Mouse (Mus musculus) forelimb bud, embryonic 11.5 days (tissue): ENCODE data around the gene Olfr522.
"Not testable (repeated sequence)": the region's sequence is repeated elsewhere in the genome, so short reads cannot be mapped to it uniquely, and the experiment has no call there.

ENCODE experiments used
- DNase-seq: peaks from one replicate; pipeline ENCODE4 v3.0.0-alpha.2; 2012; ENCODE audit warnings: low read depth, low spot score

Olfr522 gene

DNA sequence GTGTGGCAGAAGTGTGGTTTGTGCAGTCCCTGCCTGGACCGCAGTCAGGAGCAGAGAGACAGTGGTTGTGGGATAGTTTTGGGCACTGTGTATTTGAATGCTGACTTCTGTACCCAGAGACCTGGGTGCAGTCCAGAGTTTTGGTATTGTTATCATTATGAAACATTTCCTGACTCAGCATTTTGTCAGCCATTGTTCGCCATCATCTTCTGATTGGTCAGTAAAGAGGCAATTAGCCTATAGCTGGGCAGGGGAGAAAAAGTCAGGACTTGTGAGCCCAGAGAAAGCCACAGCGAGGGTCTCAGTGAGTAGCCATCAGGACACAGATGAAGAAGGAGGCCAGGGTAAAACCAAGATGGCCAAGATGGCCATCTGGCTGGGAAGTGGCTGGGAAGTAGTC, 4.2 kb downstream of the Olfr522 start:
- no peak for DNase-seq

DNA sequence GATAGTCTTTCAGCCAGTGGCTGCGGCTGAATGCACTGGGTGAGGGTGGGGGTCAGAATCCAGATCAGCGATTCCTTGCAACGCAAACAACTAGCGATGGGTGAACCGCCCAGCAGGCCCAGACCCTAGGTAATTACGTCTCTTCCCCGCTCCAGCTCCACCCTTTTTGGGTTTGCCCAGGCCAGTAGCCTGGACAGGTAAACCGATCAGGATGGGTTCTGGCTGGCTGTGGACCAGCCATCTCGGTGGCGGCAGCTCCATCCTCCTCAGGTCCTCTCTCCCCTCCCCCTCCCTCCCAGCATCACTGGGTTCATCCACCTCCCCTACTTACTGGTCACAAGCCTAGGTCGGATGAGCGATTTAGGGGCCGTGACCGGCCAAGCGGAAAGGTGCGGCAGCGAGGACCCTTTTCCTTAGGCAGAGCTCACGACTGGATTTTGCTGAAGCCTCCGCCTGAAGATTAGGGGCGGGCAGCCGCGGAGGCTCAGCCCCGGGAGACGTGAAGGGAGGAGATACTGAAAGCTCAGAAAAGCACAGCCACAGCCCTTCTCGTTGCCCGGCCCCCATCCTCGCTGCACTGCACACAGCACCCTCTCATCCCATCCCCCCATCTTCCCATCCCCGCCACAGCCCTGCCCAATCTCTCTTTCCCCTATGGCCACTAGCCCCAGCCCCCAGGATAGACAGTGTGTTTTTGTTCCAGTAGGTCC, 10.2 kb downstream of the Olfr522 start, which contains the start of gene Sprn:
TSS of gene Sprn (minus strand) at position 660 of the 710 bp plus-strand sequence.
- DNase-seq = no peak

DNA sequence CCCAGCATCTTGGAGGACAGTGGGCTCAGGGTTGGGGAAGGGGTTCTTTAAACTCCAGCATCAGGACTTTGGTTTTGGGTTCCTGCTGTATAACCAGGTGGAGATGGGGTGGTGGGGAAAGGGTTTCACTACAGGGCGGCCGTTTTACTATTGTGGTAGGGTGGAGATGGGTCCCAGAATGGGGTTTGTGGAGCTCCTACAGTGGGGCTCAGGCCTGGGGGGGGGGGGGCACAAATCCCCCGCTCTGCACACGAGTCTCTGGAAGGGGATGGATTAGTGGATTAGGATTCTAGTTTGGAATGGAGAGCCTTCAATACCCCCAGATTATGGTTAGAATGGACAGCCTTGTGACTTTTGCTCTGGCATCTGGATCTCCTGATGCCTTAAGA, 10.7 kb downstream of the Olfr522 start:
- no peak for DNase-seq

DNA sequence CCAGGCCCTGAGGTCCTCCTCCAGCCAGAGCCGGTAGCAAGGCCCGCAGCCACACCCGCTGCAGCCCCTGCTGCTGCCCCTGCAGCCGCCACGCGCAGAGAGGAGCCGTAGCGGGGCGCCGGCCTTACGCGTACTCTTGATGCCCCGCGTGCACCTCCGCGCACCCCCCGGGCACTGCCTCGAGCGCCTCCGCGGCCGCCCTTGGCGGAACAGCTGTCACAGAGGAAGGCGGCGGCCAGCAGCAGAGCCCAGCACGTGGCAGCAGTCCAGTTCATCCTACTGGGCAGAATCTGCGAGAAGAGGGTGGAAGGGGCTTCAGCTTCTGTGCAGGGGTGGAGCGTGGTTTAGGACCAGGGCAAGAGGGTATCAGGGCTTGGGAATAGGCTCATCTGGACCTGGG, 11.2 kb downstream of the Olfr522 start:
- peak; percentile 2 for DNase-seq

DNA sequence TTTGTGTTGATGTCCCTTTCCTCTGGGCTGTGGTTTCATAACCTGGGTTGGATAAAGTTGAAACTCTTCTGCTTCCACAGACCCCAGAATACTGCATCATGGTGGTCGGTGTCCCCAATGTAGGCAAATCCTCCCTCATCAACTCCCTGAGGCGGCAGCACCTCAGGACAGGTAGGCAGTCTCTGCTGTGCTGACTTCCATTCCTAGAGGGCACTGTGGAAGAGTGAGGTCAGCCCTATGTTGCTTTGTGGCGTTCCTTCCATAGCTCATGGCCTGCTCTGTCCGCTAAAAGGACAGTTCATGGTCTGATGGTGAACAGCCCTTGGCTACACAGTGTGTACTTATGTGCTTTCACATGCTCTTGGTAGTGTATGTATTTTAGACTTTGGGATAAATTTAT, 20.0 kb downstream of the Olfr522 start:
- DNase-seq = no peak

DNA sequence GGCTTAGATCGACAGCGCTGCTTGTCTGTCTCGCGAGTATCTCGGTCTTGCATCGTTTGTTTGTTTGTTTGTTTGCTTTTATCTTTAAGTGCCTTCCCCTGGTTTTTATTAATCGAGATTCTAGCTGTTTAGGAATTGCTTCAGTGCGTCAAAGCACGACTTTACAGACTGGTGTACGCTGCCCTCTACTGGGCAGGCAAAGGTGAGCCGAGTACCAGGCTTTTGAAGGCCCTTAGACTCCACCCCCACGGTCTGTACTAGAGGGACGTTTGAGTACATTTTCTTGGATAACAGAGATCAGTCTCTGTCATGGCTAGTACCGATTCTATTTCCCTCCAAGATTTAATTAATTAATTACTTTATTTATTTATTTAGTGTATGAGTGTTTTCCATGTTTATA, 23.2 kb downstream of the Olfr522 start:
- DNase-seq = peak; percentile 65

DNA sequence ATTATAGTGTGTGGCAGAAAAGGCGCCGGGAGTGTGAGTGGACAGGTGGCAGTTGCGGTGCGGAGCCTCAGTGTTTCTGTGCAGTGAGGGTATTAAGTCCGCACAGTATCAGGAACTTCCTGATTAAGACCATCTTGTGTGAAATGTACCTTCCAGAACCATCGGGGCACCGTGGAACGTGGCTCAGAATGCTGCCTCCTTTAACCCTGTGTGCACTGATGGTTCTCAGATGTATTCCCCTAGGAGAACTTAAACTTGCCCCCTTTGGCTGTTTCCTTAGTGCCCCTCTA, 26.6 kb downstream of the Olfr522 start:
- DNase-seq = no peak

DNA sequence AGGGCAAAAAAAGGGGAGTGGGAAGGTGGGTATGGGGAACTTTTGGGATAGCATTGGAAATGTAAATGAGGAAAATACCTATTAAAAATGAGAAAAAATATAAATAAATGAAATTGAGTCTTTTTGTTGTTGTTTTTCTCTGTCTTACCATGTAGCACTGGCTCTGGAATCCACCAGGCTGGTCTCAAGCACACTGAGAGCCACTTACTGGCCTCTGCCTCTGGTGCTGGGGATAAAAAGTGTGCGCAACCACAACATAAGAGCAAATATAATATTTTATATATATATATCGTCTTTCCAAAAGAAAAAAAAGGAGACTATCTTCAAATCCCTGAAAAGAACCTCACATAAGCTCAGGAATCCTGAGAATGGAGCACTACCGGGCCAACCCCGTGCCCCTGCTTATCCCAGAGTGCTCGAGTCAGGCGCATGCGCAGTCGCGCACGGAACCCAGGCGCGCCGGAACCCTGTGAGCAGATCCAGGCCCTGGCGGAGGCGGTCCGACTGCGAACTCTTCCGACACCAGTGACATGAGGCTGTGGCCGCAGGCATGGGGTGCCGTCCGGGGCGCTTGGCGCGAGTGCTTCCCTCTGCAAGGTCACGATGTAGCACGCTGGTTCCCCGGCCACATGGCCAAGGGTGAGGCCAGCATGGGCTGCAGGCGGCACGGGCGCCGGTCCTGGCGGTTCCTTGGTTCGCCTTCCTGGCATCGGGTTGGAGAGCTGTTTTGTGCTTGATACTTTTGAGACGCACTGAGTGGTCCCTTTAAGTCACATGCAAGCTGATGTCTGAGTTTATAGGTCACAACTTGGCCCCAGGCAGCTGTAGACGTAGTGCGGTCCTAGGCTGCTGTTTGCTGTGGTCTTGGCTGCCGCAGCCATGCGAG, 27.2 kb downstream of the Olfr522 start, which contains the start of gene Mtg1:
TSS of gene Mtg1 (plus strand) at position 430 of the 886 bp plus-strand sequence.
- DNase-seq = peak; percentile 95

DNA sequence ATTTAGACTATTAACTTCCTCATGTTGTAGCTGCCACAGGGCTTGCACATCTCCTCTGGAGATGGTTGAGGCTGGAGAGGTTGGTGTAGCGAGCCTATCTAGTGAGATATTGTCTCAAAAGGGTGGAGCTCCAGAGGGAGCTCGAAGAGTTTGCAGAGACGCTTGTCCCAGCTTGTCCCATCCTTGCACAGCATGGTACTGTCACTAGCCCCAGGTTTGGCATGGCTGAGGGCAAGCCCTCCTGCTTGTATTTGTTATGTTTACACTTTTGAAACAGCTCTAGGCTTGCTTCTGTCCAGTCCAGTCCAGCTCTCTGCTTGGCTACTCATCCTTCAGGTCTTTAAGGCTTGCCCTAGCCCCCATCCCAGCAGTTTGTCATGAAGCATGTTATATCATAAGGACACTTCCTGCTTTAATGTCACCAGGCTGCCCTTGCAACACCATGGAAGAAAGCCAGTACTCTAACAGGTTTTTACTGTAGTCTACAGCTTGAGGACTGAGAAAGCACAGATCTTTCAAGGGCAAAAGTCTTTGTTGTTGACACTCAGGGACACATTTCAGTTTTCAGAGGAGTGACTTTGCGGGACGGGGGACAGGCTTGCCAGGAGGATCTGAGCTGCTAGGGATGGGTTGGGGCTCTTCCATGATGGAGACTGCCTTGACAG, 29.3 kb downstream of the Olfr522 start:
- no peak for DNase-seq

DNA sequence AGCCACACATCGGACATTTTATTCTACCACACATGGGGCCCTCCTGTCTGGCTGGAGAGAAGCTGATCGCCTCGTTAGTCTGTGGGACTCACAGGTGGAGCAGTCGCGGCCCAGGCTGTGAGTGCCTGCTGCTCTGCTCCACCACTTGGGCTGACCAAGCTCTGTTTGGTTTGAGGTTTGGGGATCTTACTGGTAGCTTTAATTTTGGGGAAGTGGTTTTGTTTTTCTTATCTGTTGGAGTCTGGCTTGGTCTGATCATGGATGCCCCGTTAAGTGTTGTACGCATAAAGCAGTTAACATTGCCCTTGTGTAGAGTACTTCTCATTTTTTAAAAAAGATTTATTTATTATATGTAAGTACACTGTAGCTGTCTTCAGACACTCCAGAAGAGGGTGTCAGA, 30.5 kb downstream of the Olfr522 start:
- DNase-seq = not testable (repeated sequence)

DNA sequence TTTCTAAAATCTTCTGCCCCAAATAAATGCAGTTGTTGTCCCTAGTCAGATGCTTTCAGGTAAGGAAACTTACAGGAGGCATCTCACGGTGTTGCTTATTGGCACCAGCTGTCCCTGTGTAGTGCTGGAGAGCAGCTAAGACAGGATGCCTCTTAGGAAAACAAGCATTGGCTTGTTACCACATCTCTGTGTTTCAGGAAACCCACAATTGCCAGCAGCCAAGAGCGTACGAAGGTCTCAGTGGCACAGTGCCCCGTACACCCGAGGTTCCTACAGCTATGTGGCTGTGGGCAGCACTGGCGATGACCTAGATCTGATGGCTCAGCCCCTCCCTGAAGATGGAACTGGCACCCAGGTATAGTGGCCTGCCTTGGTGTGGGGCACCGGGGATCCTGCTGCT, 32.4 kb downstream of the Olfr522 start:
- DNase-seq = not testable (repeated sequence)

DNA sequence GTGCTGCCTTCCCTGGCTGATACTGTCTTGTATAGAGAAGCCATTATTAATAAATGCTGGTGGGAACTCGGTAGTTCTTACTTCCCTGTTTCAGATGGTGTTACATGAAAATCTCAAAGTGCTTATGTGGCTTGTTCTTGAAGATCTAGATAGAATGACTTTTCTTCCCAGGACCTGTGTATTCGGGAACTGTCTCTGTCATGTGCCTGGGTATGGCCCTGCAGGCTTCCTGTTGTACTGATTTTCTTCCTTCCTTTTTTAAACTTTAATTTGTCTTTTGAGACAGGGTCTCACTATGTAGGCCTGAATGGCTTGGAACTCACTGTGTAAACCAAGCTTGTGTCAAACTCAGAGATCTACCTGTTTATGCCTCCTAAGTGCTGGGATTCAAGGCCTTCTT, 36.7 kb downstream of the Olfr522 start:
- no peak for DNase-seq

DNA sequence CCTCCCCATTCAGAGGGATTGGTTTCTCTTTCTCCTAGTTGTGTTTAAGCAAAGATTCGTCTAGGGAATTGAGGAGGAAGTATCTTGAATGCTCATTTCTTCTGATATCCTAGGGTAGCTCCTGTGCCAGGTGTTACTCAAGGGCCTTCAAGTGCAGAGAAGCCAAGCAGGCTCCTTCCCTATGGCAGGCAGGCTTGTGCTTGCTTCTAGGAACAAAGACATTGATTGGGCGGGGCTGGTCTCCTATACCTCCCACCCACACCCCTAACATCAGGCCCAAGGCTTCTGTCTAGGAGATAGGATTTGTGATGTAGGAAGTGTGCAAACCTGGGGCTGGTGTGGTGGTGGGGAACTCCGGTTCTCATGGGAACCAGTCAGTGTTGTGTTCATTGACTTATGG, 37.6 kb downstream of the Olfr522 start:
- no peak for DNase-seq

DNA sequence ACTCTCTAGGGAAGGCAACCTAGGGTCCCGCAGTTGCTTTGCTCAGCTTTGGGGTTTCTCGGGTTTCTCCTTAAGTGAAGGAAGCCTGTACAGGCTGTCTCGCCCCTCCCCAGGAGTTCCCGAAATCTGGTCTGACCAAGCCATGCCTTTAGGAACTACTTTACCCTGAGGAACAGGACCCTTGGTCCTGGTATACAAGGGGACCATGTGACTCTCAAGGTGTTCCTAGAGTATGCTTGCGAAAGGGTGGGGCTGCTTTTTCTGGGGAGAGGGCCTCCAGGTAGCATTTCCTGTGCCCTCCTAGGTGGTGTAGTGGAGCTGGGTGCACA, 38.6 kb downstream of the Olfr522 start:
- no peak for DNase-seq

DNA sequence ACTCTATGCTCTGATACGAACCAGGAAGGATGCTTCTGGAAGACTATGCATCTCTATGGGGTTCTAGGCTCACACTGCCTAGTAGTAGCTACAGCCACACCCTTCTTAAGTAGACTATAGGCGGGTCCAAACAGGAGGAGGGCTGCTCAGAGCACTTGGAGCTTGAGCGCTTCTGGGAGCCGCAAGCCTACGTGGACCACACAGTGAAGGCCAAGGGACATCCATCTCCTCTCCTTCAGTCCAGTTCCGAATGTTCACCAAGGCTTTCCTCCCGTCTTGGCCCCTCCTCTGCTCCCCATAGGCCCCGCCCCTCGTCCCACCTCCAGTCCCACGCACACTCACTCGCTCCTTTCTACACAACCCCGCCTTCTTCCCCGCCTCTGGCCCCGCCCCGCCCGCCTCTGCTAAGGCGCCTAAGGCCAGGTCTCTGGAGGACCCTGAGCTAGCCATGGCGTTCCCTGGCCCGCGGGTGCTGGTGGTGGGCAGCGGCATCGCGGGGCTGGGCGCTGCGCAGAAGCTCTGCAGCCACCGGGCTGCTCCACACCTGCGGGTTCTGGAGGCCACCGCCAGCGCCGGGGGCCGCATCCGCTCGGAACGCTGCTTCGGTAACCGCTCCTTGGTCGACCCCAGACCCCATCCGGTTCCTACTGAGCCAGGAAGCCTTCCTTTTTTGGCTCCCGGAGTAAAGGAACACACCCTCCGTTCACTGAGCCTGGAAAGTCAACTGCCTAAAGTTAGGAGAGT, 39.1 kb downstream of the Olfr522 start:
- DNase-seq = peak; percentile 78

DNA sequence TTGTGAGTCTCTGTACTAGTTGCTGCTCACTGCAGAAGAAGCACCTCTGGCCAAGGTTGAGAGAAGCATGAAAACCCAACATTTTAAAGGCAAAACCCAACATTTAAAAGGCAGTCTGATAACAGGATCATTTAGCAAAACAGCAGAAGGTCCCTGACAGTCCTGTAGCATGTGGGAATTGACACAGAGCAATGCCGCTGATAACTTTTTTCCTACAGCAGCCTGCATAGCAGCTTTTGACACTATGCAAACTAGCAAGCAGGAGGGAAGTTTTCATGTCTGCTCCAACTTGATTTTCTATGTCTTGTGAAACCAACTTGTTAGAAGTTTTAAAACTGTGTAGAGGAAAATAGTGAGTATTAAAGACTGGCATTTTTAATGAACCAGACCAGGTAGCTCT, 40.2 kb downstream of the Olfr522 start:
- no peak for DNase-seq

DNA sequence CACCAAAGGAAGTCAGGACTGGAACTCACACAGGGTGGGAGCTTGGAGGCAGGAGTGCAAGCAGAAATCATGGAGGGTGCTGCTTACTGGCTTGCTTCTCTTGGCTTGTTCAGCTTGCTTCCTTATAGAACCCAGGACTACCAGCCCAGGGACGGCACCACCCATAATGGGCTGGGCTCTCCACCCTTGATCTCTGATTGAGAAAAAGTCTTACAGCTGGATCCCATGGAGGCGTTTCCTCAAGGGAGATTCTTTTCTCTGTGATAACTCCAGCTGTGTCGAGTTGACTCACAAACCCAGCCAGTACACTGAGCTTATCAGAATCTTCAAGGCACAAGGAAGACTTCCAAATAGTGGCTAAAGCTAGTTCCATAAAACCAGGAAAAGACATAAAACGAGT, 41.8 kb downstream of the Olfr522 start:
- no peak for DNase-seq

DNA sequence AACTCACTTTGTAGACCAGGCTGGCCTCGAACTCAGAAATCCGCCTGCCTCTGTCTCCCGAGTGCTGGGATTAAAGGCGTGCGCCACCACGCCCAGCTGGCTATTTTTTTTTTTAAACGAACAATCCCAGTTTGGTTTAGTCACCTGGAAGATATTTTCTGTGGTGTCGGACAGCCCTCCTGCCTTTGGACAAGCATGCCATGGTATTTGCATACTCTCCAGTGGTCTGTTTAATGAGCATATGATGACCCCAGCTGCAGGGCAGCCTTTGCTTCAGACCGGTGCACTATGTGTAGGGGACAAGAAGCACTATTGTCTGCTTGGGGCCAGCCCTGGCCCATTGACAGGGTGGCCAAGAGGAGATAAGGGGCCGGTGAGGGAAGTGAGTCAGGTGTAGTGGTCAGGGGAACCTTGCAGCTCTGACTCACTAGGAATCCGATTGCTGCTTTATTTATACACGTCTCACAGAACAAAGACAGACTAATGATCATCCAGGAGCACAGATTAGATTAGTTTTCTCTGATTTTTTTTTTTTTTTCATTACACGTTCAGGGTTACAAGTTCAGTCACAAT, 43.1 kb downstream of the Olfr522 start:
- DNase-seq = no peak

DNA sequence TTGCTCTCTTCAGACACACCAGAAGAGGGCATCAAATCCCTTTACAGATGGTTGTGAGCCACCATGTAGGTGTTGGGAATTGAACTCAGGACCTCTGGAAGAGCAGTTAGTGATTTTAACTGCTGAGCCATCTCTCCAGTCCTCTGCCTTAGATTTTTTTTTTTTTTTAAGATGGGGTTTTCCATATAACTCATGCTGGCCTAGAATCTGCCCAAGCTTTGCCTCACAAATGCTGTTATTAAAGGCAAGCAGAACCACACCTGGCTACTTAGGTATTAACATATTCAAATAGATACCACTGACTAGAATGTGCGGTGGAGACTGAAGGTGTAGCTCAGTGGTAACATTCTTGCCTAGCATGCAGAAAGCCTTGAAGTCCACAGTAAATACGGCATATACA, 44.1 kb downstream of the Olfr522 start:
- DNase-seq = no peak

DNA sequence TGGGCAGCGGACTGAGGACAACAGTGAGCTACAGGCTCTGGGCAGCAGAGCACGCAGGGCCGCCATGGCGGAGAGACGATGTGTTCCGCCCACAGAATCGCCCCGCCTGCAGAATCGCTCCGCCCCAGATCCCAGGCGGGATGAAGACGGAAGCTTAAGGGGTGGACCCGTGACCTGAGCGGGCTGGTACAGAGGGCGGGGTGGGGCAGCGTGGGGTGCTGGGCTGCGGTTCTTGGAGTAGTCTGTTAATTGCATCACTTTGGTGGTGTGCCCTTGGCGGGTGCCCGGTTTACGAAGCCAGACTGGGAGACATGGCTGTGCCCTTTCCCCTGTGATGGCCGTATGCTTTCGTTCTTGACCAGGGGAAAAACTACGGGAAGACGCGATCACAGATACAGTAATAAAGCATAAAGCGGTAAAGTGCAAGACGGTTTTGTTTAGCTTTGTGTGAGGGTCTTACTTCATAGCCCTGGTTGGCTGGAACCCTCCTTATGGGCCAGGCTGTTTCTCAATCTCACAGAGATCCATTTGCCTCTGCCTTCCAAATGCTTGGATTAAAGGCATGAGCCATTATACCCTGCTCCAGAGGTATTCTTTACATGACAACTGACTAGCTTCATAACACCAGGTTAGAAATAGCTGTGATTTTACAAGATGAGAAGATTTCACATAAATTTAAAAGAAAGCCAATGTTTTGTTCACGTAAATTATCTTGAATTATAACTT, 48.1 kb downstream of the Olfr522 start, which contains the start of gene Echs1:
TSS of gene Echs1 (minus strand) at position 148 of the 726 bp plus-strand sequence.
- peak; percentile 74 for DNase-seq
